Mouse (Mus musculus): ENCODE measurements around the gene Cdh4.

GRCm38 (mm10) chr2:179480800-179481200, 38.6 kb downstream of the Cdh4 start:
- TF ChIP-seq POLR2A (IDR thresholded peaks at IDR 0.05; ENCODE audit: low read depth, low read length) (no peak), CTCF (IDR thresholded peaks at IDR 0.05; ENCODE audit: borderline replicate concordance, insufficient read depth, low read length) (no peak)

Data from embryonic fibroblast, embryonic 13.5 days (primary cell).